Mouse (Mus musculus) embryo, embryonic 11 days (tissue): ENCODE results near the gene Dlx2.

Experiments
- DNase-seq: peaks from one replicate; pipeline ENCODE4 v3.0.0-alpha.2; 2015

Gene Dlx2

GRCm38 (mm10) chr2:71546640-71547071 lies at the start of gene Dlx2:
TSS of gene Dlx2 (minus strand) at chr2:71546754.
- DNase-seq = peak; percentile 92

DNA sequence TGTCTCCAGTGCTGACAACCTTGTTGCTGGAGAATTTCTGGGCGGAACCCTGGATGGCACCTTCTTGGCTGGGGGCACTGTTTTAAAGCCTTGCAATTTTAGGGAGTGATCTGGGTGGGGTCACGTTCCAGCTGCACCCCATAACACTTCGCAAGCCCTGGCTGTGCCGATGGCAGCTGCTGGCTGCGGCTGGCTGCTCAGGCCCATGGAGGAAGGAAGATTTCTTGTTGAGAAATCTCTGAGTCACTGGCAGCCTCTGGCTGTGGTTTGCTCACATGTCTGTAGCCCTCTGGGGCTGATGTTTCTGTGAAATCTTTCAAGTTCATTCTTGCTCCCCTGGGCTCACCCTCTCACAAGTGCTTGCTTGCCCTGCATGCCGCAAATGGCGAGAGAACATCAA lies 47.9 kb upstream of the Dlx2 start:
- DNase-seq = peak; percentile 21

DNA sequence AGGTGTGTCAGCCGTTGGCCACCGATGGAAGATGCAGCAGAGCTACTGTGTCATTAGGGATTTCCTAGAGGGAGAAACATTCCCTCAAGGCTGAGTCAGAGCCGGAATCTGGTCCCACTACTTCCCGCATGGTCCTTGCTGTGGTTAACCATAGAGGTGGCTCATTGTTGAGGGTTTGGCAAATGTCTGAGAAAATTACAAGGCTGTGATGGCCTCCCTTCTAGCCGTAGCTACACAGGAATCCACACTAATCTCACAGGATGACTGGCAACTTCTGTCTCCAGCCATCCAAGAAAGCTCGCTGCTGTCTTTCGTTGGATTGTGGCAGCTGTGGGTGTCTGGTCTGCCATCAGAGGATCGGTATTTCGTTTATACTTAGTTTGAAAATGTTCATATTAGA lies 42.6 kb upstream of the Dlx2 start:
- DNase-seq = no peak

DNA sequence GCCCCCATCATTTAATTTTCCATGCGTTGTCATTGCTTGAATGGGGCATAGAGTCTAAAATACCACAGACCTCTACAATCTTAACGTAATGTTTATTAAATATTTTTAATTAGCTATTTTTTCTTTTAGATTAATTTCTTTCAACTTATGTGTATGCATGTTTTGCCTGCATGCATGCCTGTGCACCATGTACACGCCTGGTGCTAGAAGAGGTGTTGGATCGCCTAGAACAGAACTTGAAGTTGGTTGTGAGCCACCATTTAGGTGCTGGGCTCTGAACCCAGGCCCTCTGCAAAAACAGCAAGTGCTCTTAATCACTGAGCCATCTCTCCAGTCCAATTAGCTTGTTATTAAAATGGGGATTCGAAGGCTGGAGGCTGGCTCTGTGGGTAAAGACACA lies 34.9 kb upstream of the Dlx2 start:
- DNase-seq = no peak

- DNase-seq = peak; percentile 88
Measured at GRCm38 (mm10) chr2:71580632-71581466, 34.3 kb upstream of the Dlx2 start.

DNA sequence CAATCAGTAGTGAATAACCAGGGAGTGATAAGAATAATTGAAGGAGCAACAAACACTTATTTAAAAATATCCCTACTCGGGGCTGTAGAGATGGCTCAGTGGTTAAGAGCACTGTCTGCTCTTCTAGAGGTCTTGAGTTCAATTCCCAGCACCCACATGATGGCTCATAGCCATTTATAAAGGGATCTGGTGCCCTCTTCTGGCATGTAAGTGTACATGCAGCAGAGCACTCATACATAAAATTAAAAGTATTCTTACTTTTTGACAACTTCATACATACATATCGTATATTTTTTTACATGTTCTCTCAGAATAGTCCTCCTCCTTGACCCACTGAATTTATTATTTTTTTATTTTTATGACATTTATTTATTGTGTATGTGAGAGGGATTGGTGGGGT lies 30.5 kb upstream of the Dlx2 start:
- no peak for DNase-seq

- DNase-seq = peak; percentile 61
Measured at GRCm38 (mm10) chr2:71573736-71574135, 27.2 kb upstream of the Dlx2 start.

DNA sequence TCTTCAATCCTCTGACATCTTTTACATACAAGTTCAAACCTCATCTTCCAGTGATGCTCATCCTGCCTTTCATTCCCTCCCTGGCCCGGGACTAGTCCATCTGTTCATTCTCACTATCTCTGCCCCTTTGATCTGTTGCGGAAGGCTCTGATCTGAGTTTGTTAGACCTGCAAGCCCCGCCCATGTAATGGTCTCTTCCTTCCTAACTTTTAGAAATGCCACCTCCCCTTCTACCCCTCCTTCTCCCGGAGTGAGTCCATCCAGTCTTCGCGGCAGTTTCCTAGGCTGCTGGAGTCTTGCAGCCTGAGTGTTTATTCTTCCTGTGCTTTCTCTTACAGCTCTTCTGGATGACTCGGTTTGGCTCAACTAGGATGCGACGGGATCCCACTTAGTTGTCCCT lies 19.9 kb upstream of the Dlx2 start:
- DNase-seq = no peak

- DNase-seq = no peak
Measured at GRCm38 (mm10) chr2:71556071-71556470, 9.5 kb upstream of the Dlx2 start.

- DNase-seq = peak; percentile 34
Measured at GRCm38 (mm10) chr2:71551704-71552103, 5.2 kb upstream of the Dlx2 start.

DNA sequence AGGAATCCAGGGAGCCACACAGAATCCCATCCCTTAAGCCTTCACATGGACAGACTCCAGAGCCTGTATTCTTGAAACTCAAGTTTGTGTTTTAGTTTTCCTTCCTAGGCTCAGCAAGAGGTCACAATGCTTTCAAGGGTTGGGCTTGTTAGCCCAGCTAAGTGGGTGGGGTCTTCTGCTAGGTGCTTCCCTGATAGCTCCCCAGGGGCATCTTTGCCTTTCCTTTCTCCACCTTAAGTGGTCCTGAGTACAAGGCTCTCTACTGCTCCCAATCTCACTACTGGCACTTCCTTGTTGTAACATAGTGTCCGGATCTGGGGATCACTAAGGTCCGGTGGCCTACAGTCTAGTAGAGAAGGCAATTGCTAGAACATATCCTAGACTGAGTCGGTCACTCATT lies 3.8 kb upstream of the Dlx2 start:
- no peak for DNase-seq

DNA sequence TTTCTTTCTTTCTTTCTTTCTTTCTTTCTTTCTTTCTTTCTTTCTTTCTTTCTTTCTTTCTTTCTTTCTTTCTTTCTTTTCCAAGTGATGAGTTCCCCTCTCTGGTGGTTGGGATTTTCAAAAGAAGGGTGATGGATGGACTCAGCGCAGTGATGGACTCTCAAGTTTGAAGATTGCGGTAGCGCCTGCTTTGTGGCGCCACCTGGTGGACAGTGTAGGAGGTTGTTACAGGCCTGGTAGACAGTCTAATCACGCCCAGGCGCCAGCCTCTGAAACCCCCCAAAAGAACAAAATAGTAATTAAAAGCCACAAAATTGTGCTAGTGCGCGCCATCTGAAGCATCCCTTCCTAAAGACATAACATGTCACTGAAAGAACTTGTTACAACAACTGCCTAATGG lies 1.3 kb upstream of the Dlx2 start:
- peak; percentile 89 for DNase-seq

DNA sequence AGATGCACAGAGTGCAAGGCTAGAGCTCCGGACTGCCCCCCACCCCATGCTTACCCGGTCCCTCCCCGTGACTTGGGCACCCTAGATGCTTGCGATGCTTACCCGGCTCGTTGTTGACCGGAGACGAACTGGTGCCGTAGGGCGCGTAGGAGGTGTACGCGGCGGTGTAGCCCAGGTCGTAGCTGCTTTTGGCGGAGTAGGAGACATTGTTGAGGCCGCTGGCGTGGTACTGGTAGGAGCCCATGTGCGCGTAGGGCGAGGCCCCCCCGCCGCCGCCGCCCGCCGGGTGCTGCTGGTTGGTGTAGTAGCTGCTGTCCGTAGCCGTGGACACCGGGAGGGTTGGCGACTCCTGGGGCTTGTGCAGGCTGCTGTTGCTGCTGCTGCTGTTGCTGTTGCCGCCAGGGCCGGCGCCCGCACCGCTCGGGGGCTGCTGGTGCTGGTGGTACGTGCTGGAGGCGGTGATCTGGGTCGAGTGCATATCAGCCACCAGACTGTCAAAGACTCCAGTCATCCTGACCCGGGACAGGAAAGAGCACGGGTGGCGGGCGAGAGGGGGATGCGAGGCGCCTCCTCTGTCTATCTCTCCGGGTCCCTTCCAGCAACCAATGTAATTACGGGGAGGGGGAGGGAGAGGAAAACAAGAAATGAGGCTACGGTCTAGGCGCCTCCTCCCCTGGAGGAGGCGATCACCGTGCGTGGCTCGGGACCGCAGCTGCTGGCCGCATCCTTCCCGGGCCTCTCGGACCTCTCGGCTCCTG lies 493 bp downstream of the Dlx2 start:
- DNase-seq = peak; percentile 60

DNA sequence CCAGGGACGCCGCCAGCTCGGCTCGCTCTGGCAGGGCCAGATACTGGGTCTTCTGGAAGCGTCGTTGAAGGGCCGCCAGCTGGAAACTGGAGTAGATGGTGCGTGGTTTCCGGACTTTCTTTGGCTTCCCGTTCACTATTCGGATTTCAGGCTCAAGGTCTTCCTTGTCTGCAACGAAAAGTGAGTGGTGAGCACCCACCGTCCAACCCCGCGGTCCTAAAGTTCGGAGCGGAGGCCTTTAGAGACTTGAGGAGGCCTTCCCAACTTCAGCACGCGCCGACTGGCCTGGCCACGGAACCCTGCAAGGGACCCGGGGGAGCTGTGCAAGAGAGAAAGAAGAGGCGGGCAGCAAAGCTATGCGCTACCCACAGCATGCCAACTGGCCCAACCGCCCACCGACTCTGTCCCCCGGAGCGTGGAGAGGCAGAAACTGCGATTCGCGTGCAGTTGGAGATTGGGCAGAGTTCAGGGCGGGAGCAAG lies 1.1 kb downstream of the Dlx2 start:
- peak; percentile 47 for DNase-seq

DNA sequence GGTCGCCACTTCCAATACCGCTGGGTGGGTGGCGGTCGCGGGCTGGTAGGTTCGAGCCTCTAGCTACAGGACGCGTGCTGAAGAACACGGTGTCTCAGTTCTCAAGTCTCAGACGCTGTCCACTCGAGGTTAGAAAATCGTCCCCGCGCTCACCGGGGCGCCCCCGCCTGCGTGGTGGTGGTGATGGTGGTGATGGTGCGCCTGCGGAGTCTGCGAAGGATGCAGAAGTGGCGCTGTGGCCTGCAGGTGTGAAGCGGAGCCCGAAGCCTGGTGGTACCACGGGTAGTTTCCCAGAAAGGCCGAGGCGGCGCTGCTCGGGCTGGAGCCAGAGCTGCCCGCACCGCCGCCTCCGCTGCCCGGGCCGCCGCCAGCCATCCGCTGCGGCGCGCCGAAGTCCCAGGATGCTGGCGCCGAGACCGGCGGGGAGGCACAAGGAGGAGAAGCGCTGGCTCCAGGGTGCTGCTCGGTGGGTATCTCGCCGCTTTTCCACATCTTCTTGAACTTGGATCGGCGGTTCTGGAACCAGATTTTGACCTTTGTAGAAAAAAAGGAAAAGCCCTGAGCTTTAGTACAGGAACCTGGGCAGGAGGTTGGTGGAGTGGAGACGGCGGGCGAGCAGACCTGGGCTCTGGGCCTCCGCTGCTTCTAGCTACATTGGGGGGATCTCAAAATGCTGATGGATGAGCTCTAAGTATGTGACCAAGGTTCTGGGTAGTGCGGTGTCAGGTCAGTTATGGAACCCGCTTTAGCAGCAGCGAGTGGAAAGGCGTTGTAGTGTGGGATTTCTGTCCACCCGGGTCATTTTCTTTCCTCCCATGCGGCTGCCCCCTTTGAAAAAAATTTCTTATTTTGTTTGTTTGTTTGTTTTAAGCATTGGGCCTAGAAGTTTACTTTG lies 1.9 kb downstream of the Dlx2 start:
- DNase-seq = peak; percentile 74

GRCm38 (mm10) chr2:71543948-71544347 lies 2.6 kb downstream of the Dlx2 start:
- peak; percentile 46 for DNase-seq

GRCm38 (mm10) chr2:71543531-71543930 lies 3.0 kb downstream of the Dlx2 start:
- DNase-seq = peak; percentile 20

GRCm38 (mm10) chr2:71542816-71543301 lies 3.7 kb downstream of the Dlx2 start:
- DNase-seq = peak; percentile 81

- peak; percentile 44 for DNase-seq
Measured at GRCm38 (mm10) chr2:71542227-71542815, 4.2 kb downstream of the Dlx2 start.

DNA sequence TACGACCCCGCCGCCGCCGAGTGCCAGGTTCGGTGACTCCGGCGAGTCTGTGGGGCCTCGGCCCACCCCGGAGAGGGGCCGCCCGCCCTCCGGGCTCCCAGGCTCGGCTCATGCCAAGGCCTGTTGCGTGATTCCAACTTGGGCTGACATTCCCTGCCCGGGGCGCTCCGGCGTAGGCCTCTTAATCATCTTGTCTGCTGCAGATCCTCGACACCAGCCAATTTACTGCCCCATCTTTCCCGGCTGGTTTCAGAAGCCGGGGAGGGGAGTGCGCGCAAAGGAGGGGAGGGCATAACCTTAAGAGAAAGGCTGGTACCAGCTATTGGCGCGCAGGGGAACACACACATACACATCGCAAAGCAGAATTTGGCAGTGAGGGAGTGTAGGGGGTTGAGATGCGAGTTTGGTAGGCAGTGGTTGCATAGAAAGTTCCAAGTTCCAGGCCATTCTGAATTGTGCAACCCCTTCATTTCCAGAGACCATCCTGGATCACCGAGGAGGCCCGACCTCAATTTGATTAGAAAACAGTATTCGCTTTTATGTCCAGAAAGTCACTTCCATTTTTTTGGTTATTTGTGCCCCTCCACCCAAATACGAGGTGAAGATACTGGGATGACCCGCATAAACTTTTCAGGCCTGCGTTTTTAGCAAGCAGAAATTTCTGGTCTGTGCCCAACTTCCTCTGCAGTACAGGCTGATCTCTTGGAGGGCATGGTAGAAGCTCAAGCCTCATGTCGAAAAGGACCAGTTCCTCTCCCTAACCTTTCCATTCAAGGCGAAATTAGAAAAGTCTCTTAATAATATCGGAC lies 4.9 kb downstream of the Dlx2 start:
- peak; percentile 21 for DNase-seq
